Mouse (Mus musculus) activated CD4-positive, CD25-positive, alpha-beta regulatory T cell, adult 9 weeks (primary cell): ENCODE results near the gene Psmd13. TPM values are rescaled to one million over a fixed set of nuclear protein-coding genes. Genes with fewer than 3 reads are reported as not detected.

ENCODE experiments used
- polyA plus RNA-seq: library from polyadenylated mRNA; unstranded; fragments of 100-300 nt; shearing (Covaris generic); gene quantifications from one replicate; pipeline ENCODE4 v1.2.1, GENCODE M21; 2017

Gene Psmd13
- 226 TPM for polyA plus RNA-seq

DNA sequence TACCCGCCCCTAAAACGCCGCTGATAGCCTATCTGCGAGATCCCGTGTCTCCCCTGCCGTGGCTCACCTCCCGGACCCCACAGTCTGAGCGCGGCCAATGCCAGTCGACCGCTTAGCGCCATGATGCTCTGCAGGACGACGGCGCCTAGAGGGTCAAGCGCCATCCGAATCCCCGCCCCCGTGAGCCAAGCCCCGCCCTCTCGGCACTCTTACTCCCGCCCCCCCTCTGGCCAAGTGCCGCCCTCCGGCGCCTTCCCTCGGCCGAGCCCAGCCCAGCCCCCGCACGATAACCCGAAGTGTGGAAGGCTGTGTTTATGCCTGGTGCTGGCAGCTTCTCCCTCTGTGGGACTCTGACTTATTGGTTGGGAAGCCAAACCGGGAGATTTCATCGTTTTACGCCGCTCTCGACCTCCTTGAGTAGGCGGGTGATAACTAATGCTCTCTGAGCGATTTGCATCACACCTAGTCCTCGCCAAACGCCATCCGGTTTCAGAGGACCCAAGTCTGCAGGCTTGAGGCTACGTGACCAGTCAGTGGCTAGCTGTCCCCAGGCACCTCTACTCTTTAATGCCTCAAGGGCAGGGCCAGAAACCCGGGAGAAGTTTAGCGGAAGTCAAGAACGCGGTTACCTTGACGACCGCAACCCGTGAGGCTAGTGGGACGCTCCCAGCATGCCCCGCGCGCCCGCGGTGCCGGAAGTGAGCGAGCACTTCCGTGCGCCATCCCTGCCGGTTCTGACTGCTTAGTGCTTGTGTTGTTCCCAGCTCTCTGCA, at the start of gene Psmd13, which contains the start of gene Sirt3:
TSS of gene Psmd13 (plus strand) at position 273 of the 773 bp plus-strand sequence.
TSS of gene Sirt3 (minus strand) at position 614 of the 773 bp plus-strand sequence.

DNA sequence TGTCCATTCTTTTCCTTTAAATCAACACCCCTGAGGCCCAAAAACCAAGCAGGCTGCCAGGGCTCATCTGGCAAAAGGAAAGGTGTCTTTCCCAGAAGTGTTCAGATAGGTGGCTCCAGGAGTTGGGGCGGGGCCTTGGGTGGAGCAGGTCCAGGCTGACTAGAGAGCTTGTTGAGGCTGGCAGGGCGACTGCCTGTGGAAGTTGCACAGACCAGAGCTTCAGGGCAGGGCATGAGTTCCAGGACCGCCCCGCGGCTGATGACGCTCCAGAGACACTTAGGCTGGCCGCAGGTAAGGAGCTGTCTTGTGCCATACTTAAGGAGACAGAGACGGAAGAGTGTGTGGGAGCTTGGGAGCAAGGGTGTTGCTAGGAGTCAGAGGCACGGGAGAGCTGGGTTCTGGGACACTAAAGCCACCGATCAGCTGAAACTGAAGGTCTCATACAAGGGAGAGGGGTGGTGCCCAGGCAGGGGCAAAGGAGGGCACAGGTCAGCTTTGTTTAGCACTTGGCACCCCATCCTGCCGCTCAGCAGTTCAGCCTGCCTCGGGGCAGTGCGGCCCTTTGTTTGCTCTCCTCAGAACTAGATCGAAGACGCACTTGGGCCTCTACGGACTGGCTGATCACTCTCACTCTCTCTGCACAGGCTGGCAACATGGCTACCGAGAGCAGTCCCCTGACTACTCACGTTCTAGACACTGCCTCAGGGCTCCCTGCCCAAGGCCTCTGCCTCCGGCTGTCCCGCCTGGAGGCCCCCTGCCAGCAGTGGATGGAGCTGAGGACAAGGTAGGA, 46.6 kb upstream of the Psmd13 start, which contains the start of gene Urah:
TSS of gene Urah (plus strand) at position 51 of the 790 bp plus-strand sequence.

DNA sequence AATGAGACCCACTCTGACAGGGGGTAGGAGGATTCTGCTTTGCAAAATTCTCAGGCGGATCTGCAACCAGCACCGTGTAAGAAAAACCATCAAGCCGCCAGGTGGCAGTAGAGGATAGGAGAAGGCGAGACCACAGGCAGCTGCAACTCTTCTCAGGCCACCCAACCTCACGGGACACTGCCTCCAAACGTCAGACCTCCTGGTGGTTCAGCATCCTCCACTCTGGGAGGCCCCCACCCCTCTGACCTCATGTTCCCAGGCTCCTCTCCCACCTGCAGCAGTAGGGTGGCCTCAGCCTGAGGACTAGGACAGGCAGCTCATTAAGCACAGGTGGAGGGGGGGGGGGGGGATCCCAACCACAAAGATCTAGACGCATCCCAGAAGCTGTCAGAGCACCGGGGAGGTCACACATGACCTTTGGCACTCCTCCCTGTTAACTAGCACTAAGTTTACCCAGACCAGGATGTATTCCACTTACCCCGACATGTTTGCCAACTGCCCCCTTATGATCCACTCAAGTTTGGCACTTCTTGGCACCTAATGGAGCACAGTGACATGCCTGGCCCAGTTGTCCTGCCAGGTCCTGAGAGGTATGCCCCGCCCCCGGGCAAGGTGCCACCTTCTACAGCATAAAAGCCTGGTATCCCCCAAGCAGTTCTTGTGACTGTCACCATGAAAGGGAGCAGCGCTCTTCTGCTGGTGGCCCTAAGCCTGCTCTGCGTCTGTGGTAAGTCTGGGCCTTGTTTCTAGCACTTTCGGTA, 36.7 kb upstream of the Psmd13 start, which contains the start of gene Scgb1c1:
TSS of gene Scgb1c1 (plus strand) at position 643 of the 761 bp plus-strand sequence.

DNA sequence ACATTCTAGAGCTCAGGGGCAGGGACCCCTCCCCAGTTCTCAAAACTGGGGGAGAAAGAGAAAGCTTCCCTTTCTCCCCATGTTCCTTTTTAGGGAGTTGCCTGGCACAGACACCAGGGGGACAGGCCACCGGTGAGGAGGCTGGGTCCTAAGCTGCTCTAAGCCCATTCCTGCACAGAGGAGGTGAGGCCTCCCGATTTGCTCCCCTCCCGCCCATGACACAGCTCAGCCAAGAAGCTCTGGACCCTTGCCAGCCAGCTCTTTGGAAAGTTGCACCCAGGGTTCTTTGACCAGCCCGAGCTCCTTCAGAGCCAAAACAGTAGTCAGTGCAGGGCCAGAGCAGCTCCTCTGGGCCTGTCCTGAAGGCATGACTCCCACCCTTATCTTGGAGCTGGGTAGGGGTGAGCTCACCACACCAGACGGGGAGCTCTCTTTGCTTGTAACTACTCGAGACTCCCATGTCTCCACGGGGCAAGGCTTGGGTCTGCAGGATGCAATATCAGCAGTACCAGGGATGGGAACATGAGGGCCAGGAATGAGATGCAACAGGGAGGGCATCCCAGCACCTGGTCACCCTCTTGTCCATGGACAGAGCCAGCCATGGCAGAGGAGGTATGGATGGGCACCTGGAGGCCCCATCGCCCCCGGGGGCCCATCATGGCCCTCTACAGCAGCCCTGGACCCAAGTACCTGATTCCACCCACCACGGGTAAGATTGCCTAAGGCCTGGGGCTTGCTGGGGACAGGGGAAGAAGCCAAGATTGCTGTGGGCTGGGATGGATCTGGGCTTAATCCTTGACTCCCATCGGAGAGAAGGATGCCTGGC, 33.8 kb upstream of the Psmd13 start, which contains the start of gene Odf3:
TSS of gene Odf3 (plus strand) at position 51 of the 826 bp plus-strand sequence.

DNA sequence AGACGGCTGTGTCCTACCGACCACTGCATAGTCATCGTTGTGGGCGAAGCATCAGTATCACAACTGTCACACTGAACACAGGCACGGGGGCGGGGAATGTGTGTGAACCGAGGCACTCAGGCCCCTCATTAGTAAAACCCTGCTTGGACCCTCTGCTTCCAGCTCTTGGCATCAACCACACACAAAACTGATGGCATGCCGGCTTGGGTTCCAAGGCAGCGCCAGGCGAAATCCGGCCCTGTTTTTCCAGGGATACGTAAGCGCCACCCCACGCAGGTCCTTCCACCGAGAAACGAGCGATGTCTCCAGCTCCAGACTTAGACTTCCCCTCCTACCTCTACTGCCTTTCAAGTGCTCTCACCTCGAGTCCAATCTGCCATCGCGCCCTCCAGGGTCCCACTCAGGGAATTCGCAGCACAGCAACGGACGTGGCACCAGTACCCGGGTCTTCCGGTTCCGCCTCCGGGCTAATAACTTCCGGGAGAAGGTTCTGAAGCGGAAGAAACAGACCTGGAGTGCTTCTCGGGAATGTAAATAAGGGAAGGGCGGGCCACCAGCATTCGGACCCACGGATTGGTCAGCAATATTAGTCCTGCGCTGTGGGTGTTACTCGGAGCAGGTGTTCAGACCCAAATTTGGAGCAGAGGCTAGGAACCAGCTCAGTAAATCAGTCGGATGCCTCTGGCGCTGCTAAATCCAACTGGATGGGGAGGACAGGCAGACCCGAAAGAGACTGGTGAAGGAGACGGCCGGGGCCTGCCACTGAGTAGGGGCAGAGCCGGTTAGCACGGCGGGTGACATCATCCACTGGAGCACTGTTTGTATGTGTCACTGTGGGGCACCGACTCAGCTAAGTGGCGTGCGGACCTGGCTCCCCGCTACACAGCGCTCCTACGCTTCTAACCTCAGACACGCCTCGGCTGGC, 25.6 kb upstream of the Psmd13 start, which contains the start of gene Gm45785:
TSS of gene Gm45785 (minus strand) at position 472 of the 925 bp plus-strand sequence.

DNA sequence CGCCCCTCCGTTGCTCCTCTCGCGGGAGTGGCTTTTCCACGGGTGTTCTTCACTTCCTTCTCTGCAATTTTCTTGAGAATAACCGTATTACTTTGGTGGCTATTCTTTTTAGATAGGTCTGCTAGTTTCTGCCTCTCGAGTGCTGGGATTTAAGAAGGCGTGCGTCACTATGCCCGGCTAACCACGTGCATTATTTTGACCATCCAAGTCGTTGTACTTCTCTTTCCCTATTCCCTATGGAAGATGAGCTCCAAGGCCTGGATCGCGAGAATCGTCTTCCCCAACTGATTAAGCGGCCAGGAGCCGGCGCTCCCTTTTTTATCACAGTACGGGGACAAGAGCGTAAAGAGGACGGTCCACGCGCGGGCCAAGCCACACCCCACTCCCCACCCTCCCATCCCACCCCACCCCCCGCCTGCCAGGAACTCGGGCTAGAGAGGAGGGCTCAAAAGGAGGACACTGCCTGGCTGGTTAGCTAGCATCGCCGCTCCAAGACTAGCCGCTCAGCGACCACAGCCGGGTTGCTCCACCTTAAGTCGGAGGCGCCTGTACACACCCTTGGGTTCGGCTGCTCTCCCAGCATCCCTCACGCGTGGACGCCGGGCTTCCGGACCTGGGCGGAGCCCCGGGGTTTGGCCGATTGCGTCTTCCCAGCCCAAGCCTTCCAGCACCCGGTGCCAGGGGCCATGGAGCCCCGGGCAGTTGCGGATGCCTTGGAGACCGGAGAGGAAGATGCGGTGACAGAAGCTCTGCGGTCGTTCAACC, 24.8 kb upstream of the Psmd13 start, which contains the start of gene Ric8a:
TSS of gene Ric8a (plus strand) at position 173 of the 765 bp plus-strand sequence.

DNA sequence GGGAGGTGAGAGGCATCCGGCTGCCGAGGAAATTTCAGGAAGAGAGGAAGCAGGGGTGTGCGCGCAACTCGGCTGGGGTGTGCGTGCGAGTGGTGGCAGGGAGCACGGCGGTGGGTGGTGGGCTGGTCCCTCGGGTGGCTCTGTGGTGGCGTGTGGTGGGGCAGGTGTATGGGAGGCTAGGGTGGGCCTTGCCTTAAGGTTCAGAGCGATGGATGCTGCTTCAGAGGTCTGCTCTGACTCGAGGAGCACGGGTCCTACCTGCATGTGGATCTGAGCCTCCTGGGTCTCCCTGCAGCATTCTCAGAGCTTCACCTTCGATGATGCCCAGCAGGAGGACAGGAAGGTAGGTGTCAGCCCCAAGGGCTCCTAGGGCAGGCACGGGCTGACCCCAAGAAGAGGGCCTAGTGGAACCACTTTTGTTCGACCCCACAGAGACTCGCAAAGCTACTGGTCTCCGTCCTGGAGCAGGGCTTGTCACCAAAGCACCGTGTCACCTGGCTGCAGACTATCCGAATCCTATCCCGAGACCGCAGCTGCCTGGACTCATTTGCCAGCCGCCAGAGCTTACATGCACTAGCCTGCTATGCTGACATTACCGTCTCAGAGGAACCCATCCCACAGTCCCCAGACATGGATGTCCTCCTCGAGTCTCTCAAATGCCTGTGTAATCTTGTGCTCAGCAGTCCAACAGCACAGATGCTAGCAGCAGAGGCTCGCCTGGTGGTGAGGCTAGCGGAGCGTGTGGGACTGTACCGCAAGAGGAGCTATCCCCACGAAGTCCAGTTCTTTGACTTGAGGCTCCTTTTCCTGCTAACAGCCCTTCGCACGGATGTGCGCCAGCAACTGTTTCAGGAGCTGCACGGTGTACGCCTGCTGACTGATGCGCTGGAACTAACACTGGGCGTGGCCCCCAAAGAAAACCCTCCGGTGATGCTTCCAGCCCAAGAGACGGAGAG, 23.9 kb upstream of the Psmd13 start, which contains the start of gene Bet1l:
TSS of gene Bet1l (minus strand) at position 28 of the 956 bp plus-strand sequence.

DNA sequence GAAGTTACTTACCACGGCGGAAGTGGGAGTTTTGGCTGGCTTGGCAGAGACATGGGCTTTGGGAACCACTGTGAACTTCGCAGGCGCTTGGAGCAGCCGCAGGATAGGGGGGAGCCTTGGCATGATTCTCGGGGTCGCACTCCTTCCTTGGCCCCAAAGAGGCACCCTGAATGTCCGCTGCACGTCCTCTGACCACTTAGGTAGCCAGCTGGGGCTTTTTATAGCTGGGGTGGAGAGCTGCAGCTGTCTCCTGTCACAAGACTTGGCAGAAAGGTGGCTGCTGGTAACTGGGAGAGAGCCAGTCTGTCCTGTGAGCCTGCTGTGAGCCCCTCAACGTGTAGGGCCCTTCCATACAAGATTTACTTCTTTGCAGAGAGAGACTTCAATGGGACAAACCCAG, 18.5 kb downstream of the Psmd13 start, which contains the start of gene Cox8b:
TSS of gene Cox8b (minus strand) at position 227 of the 400 bp plus-strand sequence.

DNA sequence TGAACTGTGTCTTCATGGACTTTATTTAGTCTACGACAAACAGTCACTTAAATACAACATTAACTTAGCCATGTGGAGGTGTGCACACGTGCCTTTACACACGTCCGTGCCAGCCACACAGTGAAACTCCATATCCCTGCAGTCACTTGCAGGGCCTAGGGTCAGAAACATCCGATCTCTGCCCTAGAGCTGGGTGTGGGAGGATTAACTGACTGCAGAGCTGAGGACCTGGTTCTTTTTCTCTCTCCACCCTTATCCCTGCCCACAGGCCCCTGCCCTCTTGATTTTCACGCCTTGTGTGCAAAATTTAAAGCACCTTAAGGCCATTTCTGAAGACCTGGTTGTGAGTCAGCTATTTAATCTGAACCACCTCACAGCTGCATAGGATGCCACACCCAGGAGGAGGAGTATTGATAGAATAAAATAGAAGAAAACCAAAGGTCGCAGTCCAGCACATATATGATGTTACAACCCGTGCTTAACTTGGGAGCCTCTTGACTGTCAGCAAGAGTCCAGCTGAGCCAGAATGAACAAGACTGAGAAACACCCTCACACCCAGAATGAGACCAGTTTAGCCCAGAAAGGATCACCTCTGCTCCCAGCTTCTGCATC, 38.8 kb downstream of the Psmd13 start, which contains the start of gene Nlrp6:
TSS of gene Nlrp6 (plus strand) at position 485 of the 612 bp plus-strand sequence.

DNA sequence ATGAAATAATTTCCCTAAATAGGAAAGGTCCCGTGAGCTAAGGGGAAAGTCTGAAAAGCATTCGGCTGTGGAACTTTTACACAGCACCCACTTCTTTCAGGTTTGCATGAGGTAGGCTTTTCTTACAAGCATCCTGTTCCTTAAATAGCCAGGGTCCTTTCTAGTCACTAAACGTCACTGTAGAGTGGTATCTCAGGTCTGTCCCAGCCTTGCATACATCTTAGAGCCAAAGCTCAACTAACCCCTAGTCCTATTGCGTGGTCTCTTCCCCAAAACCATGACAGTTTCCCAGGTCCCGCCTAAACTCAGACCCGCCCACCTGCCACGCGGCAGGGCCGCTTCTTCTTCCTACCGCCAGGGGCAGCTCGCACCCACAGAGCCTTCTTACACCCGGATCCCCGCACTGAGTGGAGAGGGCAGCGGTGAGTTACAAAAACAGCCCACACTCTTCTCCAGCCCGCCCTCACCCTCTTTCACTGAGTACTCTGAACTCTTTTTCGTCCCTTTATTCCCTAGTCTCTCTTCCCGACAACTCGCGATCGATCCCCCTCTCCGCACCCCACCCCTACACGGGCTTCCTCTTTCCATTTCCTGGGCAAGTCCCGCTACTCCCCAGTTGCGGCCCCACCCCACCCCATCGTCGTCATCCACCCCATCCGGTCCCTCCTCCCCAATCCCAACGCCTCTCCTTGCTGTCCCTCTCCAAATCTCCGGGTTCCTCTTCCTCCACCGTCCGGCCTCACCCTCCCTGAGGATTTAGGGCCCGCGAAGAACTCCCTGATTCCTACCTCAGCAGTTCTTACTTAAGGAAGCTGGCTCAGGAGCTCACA, 59.7 kb downstream of the Psmd13 start, which contains the start of gene Pgghg:
TSS of gene Pgghg (plus strand) at position 170 of the 830 bp plus-strand sequence.

Other genes starting within 250 kb of the Psmd13 start
- gene Olfr53, start 235.5 kb upstream of the Psmd13 start, polyA plus RNA-seq, result not detected
- gene Olfr539, start 222.0 kb upstream of the Psmd13 start, polyA plus RNA-seq, result not detected
- gene Olfr45, start 200.0 kb upstream of the Psmd13 start, polyA plus RNA-seq, result 0.09 TPM
- gene Olfr541, start 184.7 kb upstream of the Psmd13 start, polyA plus RNA-seq, result not detected
- gene Cyp2e1, start 118.2 kb upstream of the Psmd13 start, polyA plus RNA-seq, result not detected
- gene Syce1, start 94.1 kb upstream of the Psmd13 start, polyA plus RNA-seq, result 0.18 TPM
- 0.23 TPM for gene Zfp941, start 59.8 kb upstream of the Psmd13 start, polyA plus RNA-seq
- not detected for gene Urah, start 47.0 kb upstream of the Psmd13 start, polyA plus RNA-seq
- not detected for gene Scgb1c1, start 36.4 kb upstream of the Psmd13 start, polyA plus RNA-seq
- not detected for gene Odf3, start 34.2 kb upstream of the Psmd13 start, polyA plus RNA-seq
- not detected for gene Gm45785, start 25.6 kb upstream of the Psmd13 start, polyA plus RNA-seq
- 138 TPM for gene Ric8a, start 25.0 kb upstream of the Psmd13 start, polyA plus RNA-seq
- 52.1 TPM for gene Bet1l, start 24.4 kb upstream of the Psmd13 start, polyA plus RNA-seq
- gene Sirt3, start 341 bp downstream of the Psmd13 start, polyA plus RNA-seq, result 10.2 TPM
- not detected for gene Cox8b, start 18.5 kb downstream of the Psmd13 start, polyA plus RNA-seq
- not detected for gene Nlrp6, start 38.9 kb downstream of the Psmd13 start, polyA plus RNA-seq
- gene Pgghg, start 59.4 kb downstream of the Psmd13 start, polyA plus RNA-seq, result 39.5 TPM
- 0.73 TPM for gene Ifitm5, start 68.3 kb downstream of the Psmd13 start, polyA plus RNA-seq
- gene Gm45717, start 74.0 kb downstream of the Psmd13 start, polyA plus RNA-seq, result not detected
- 27.5 TPM for gene Ifitm2, start 74.0 kb downstream of the Psmd13 start, polyA plus RNA-seq
- gene Ifitm1, start 85.3 kb downstream of the Psmd13 start, polyA plus RNA-seq, result not detected
- gene Ifitm3, start 128.8 kb downstream of the Psmd13 start, polyA plus RNA-seq, result 16.4 TPM
- not detected for gene Ifitm6, start 136.0 kb downstream of the Psmd13 start, polyA plus RNA-seq
- gene Gm17387, start 147.2 kb downstream of the Psmd13 start, polyA plus RNA-seq, result not detected
- 13.8 TPM for gene B4galnt4, start 179.1 kb downstream of the Psmd13 start, polyA plus RNA-seq
- gene Pkp3, start 196.2 kb downstream of the Psmd13 start, polyA plus RNA-seq, result 330 TPM
- 240 TPM for gene Sigirr, start 218.6 kb downstream of the Psmd13 start, polyA plus RNA-seq
- 0.54 TPM for gene Ano9, start 235.8 kb downstream of the Psmd13 start, polyA plus RNA-seq
- 17.4 TPM for gene Ptdss2, start 240.4 kb downstream of the Psmd13 start, polyA plus RNA-seq